Mouse (Mus musculus): ENCODE results near the gene Chmp6. TPM values are rescaled to one million over a fixed set of nuclear protein-coding genes. Genes with fewer than 3 reads are reported as not detected.
A peak's percentile ranks its signal among the peaks of the same experiment; 100 is the strongest.

Gene Chmp6
- polyA plus RNA-seq, 1 experiment from 2014 or later, result 104 TPM

DNA sequence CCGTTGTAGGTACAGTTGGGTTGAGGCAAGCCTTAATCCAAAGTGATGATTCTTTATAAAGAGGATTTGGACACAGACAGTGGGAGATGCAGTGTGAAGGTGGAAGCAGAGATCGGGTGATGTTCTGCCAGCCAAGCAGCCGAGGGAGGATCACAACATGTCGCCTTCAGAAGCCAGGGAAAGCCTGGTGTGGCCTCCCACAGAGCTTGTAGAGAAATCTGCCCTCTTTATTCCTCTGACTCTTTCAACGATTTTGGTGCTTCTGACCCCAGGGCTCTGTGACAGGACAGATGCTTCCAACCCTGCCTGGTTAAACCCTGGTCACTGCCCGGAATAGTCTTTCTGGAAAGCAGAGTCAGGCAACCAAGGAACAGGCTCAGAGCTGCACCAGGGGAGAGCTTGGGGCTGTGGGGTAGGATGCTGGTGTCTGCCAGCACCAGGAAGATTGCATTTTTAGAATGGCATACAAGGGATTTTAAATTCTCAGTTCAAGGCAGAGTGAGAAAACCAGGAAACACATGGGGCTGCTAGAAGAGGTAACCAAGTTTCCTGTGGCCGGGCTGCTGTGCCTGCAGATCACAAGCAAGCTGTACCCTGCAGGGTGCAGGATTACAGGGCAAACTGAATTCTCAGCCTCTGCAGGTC is 6.1 kb upstream of the Chmp6 start:
- ATAC-seq (ENCODE audit: insufficient read depth), result no peak
- WGBS, result 38% methylated on average over 7 of the region's 7 CpGs

GRCm38 (mm10) chr11:119907711-119908110 is 5.5 kb upstream of the Chmp6 start:
- ATAC-seq (ENCODE audit: insufficient read depth), result no peak

More for the DNA sequence above, 6.1 kb upstream of the Chmp6 start:
- Histone ChIP-seq H3K4me3 (ENCODE audit: low read depth, low read length) (no peak overlapping the region), H3K4me2 (no peak overlapping the region), H3K36me3 (ENCODE audit: insufficient read depth) (no peaks in the 10 kb centered on the region), H3K27ac (ENCODE audit: low read depth) (no peak overlapping the region), H3K9me3 (ENCODE audit: low read depth, low read length) (no peaks in the 10 kb centered on the region), H3K27me3 (ENCODE audit: insufficient read depth, low read length) (no peaks in the 10 kb centered on the region), H3K9ac (no peak overlapping the region), H3K4me1 (ENCODE audit: insufficient read depth) (no peaks in the 10 kb centered on the region)
- DNase-seq, result no peak
- no peak for TF ChIP-seq CTCF (IDR thresholded peaks at IDR 0.05; ENCODE audit: low read depth)

GRCm38 (mm10) chr11:119909436-119909835 is 3.8 kb upstream of the Chmp6 start:
- H3K4me3 ChIP-seq (ENCODE audit: low read depth, low read length), result no peak overlapping the region
- no peaks in the 10 kb centered on the region for H3K27me3 ChIP-seq (ENCODE audit: insufficient read depth, low read length)
- peak; percentile 87 for DNase-seq
- WGBS, result under 1% methylated on average over 5 of the region's 5 CpGs
- peaks cover 9% of the 10 kb centered on the region for H3K4me1 ChIP-seq (ENCODE audit: insufficient read depth)
- peak; percentile 16; the same call in 1 of the 2 replicates for ATAC-seq (ENCODE audit: insufficient read depth)
- peak overlapping the region; percentile 35 for H3K4me2 ChIP-seq
- no peaks in the 10 kb centered on the region for H3K36me3 ChIP-seq (ENCODE audit: insufficient read depth)
- no peak overlapping the region for H3K27ac ChIP-seq (ENCODE audit: low read depth)
- peak overlapping the region; percentile 11 for H3K9ac ChIP-seq
- peak; percentile 89 for TF ChIP-seq CTCF (IDR thresholded peaks at IDR 0.05; ENCODE audit: low read depth)
- no peaks in the 10 kb centered on the region for H3K9me3 ChIP-seq (ENCODE audit: low read depth, low read length)

More at GRCm38 (mm10) chr11:119907711-119908110, 5.5 kb upstream of the Chmp6 start:
- WGBS, result 44% methylated on average over 7 of the region's 7 CpGs
- no peak for DNase-seq
- Histone ChIP-seq H3K27ac (ENCODE audit: low read depth) (no peak overlapping the region), H3K4me2 (no peak overlapping the region), H3K9me3 (ENCODE audit: low read depth, low read length) (no peaks in the 10 kb centered on the region), H3K36me3 (ENCODE audit: insufficient read depth) (no peaks in the 10 kb centered on the region), H3K4me1 (ENCODE audit: insufficient read depth) (peaks cover 4% of the 10 kb centered on the region), H3K4me3 (ENCODE audit: low read depth, low read length) (no peak overlapping the region), H3K27me3 (ENCODE audit: insufficient read depth, low read length) (no peaks in the 10 kb centered on the region), H3K9ac (no peak overlapping the region)
- TF ChIP-seq CTCF (IDR thresholded peaks at IDR 0.05; ENCODE audit: low read depth), result no peak

DNA sequence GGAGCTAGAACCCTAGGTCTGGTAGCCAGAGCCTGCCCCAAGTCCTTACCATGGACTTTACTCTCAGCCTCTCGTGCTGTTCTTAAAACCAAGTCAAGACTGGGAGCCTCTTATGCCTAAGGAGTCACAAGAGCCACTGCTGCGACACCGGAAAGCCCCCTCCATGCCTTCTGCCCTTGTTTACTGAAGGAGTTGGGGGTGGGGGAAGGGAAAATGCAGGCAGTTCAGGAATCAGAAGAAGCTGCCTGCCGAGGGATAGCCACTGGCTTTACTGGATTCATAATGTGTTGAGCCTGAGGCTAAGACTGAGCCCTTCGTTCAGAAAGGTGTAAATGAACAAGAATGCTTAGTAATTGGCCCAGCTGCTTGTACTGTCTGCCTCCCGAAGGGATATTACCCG is 396 bp upstream of the Chmp6 start:
- peaks cover 9% of the 10 kb centered on the region for H3K4me1 ChIP-seq (ENCODE audit: insufficient read depth)
- H3K27ac ChIP-seq (ENCODE audit: low read depth), result peak overlapping the region; percentile 72; the same call in 1 of the 2 replicates
- TF ChIP-seq CTCF (IDR thresholded peaks at IDR 0.05; ENCODE audit: low read depth), result no peak

DNA sequence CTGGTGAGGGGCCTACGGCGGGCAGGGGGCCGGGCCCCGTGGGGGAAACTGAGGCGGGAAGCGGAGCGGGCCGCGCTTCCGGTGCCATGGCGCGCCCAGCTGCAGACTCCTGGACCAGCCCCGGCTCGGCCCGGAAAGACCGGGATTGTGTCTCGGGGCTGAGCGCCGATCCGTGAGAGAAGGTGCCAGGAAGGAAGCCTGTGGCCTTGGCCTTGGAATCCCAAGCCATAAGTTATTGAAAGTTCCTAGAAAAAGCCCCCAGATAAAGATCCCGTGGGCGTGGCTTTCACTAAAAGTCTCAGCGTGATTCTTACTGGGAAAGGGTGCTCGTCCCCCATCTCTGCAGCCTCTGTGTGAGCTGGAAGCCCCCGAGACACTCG is 684 bp downstream of the Chmp6 start:
- no peak; the same call in 1 of the 2 replicates for ATAC-seq (ENCODE audit: insufficient read depth)
- 0% methylated on average over 26 of the region's 26 CpGs for WGBS
- H3K27ac ChIP-seq (ENCODE audit: low read depth), result peak overlapping the region; percentile 72

More for the DNA sequence above, 396 bp upstream of the Chmp6 start:
- Histone ChIP-seq H3K4me3 (ENCODE audit: low read depth, low read length) (peak overlapping the region; percentile 91), H3K4me2 (peak overlapping the region; percentile 70), H3K27me3 (ENCODE audit: insufficient read depth, low read length) (no peaks in the 10 kb centered on the region), H3K36me3 (ENCODE audit: insufficient read depth) (peaks cover 21% of the 10 kb centered on the region), H3K9ac (peak overlapping the region; percentile 92), H3K9me3 (ENCODE audit: low read depth, low read length) (no peaks in the 10 kb centered on the region)
- WGBS, result 9% methylated on average over 7 of the region's 7 CpGs
- DNase-seq, result peak; percentile 25
- no peak for ATAC-seq (ENCODE audit: insufficient read depth)

DNA sequence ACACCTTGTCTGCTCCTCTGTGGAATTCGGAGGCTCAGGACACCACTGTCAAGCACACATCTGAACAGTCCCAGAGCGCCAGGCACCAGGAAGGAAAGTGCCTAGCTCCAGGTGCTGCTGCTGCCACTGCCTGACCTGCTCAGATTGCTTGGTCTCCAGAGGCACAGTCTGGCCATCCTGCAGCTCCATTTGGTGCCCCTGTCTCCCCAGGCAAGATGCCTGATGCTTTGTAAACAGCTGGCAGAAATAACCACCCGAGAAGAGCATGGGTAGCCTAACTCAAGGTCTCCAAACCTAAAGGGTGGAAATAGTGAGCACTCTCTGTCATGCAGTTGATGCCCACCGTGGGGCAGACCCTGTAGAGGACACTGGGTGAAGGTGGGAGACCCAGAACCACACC is 1.1 kb downstream of the Chmp6 start:
- Histone ChIP-seq H3K27me3 (ENCODE audit: insufficient read depth, low read length) (no peaks in the 10 kb centered on the region), H3K27ac (ENCODE audit: low read depth) (peak overlapping the region; percentile 72; the same call in 1 of the 2 replicates), H3K4me2 (peak overlapping the region; percentile 70), H3K9me3 (ENCODE audit: low read depth, low read length) (no peaks in the 10 kb centered on the region), H3K9ac (peak overlapping the region; percentile 92), H3K36me3 (ENCODE audit: insufficient read depth) (peaks cover 36% of the 10 kb centered on the region), H3K4me3 (ENCODE audit: low read depth, low read length) (peak overlapping the region; percentile 91), H3K4me1 (ENCODE audit: insufficient read depth) (peaks cover 9% of the 10 kb centered on the region)
- WGBS, result 11% methylated on average over 4 of the region's 4 CpGs
- no peak for TF ChIP-seq CTCF (IDR thresholded peaks at IDR 0.05; ENCODE audit: low read depth)
- ATAC-seq (ENCODE audit: insufficient read depth) (no peak), DNase-seq (no peak)

More for the DNA sequence above, 684 bp downstream of the Chmp6 start:
- H3K27me3 ChIP-seq (ENCODE audit: insufficient read depth, low read length), result no peaks in the 10 kb centered on the region
- no peak for TF ChIP-seq CTCF (IDR thresholded peaks at IDR 0.05; ENCODE audit: low read depth)
- peak overlapping the region; percentile 92 for H3K9ac ChIP-seq
- peaks cover 9% of the 10 kb centered on the region for H3K4me1 ChIP-seq (ENCODE audit: insufficient read depth)
- H3K9me3 ChIP-seq (ENCODE audit: low read depth, low read length), result no peaks in the 10 kb centered on the region
- H3K4me3 ChIP-seq (ENCODE audit: low read depth, low read length), result peak overlapping the region; percentile 91
- peaks cover 32% of the 10 kb centered on the region for H3K36me3 ChIP-seq (ENCODE audit: insufficient read depth)
- peak overlapping the region; percentile 70 for H3K4me2 ChIP-seq
- peak; percentile 62 for DNase-seq

DNA sequence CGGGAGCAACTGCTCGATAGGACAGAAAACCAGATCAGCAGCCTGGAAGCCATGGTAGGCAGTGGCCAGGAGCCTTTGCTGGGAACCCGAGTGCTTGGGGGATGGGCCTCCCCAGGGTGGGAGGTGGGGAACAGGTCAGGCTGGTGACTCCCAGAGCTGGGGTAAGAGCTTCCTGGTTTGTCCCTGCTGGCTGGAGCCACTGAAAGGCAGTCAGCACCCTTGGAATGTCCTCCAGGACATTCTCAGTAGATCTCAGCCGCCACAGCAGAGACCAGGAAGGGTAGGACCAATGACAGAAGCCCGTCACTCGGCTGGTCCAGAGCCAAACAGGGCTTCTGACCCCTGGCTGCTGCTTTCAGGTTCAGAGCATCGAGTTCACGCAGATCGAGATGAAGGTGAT is 2.4 kb downstream of the Chmp6 start:
- H3K9me3 ChIP-seq (ENCODE audit: low read depth, low read length), result no peaks in the 10 kb centered on the region
- no peaks in the 10 kb centered on the region for H3K27me3 ChIP-seq (ENCODE audit: insufficient read depth, low read length)
- H3K4me2 ChIP-seq, result peak overlapping the region; percentile 70; the same call in 1 of the 2 replicates
- WGBS, result 75% methylated on average over 9 of the region's 9 CpGs
- H3K9ac ChIP-seq, result no peak overlapping the region; the same call in 1 of the 2 replicates
- H3K36me3 ChIP-seq (ENCODE audit: insufficient read depth), result peaks cover 44% of the 10 kb centered on the region
- no peak for TF ChIP-seq CTCF (IDR thresholded peaks at IDR 0.05; ENCODE audit: low read depth)
- H3K4me3 ChIP-seq (ENCODE audit: low read depth, low read length), result peak overlapping the region; percentile 8; the same call in 1 of the 2 replicates
- DNase-seq, result no peak
- H3K4me1 ChIP-seq (ENCODE audit: insufficient read depth), result peaks cover 9% of the 10 kb centered on the region
- H3K27ac ChIP-seq (ENCODE audit: low read depth), result peak overlapping the region; percentile 32; the same call in 1 of the 2 replicates
- ATAC-seq (ENCODE audit: insufficient read depth), result no peak

Measured in lung, embryonic 14.5 days (tissue).